Mouse (Mus musculus): ENCODE measurements around the gene Pakap.

Pakap gene

DNA sequence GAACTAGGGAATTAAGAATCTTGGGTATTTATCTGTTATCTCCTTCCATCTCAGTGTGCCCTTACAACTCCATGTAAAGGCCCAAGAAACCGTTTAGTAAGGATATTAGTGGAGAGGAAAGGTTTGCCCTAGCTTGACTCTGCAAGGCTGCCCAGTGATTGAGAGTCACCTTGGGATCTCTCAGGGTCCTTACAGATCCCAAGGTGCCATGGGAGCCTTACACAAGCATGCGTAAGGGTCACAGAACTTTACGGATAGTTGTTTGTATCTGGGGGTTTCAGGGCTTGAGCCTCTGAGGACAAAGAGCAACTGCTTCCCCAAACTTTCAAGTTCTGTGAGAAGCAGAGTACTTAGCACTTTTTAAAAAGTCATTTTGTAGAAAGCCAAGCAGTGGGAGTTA lies 6.2 kb downstream of the Pakap start:
- in situ Hi-C loops (cut with MboI): no loop called here

DNA sequence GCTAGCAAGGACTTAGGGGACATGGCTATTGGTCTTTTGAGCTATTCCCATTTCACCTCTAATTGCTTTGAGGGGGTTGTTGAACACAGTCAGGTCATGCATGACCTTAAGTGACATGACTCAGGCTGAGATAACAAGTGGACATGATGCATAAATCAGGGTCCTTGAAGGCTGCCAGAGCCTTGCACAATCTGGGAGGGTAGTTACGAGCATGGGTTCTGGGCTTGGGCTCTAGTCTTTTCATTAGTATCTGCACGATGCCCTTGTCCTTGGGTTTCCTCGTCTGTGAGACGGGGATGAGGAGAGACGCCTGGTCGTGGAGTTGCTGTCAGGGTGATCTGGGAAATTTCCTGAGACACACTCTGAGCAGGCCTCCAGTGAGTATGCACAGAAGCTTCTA lies 6.7 kb downstream of the Pakap start:
- in situ Hi-C loops (cut with MboI): no loop called here

DNA sequence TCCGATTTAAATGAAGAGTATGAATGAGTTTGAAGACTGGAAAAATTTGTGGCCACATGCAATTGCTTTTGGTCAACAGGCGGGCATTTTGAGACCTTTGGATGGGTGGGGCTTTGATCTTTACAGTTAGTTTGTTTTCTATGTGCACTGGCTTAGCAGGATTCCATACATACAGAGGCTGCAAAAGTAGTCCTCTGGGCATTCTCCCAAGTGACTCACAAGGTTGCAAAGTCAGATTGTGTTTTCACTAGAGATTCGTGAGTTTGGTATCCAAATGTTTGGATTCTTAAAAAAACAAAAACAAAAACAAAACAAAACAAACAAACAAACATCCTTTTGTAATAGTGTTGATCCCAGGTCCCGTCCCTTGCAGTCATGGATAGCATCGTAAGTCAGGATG lies 7.7 kb downstream of the Pakap start:
- in situ Hi-C loops (cut with MboI): no loop called here

DNA sequence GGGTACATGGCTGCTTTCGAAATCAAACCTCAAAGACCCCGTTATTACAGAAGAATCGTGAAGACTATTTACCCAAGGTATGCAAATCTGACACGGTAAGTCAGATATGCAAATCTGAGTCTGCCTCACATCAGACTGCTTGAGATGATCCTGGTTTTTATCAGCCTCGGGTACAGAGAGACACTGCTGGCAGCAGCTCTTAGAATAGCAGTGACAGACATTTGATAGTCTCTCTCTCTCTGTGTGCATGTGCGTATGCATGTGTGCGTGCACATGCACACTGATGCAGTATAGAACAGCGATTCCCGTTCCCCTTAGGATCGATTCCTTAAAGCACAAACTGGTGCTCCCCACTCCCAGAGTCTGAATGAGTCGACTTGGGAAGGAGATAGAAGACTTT lies 8.1 kb downstream of the Pakap start:
- in situ Hi-C loops (cut with MboI): no loop called here

DNA sequence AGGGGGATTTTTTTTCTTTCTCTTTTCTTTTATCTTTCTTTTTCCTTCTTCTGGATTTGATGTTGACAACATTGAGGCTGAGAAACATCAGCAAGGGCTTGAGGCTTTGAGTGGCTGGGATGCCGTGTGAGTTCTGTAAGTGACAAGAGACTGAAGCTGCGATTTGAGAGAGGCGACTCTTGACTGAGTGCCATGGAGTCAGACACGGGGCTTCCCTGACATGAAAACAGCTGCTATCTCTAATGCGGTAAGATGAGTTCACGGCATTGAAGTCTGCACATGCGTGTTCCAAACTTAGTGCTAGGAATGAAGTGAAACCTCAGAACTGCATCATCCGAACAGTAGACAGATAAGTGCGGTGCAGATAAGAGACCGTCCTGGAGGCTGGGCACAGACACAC lies 11.7 kb downstream of the Pakap start:
- in situ Hi-C loops (cut with MboI): no loop called here

DNA sequence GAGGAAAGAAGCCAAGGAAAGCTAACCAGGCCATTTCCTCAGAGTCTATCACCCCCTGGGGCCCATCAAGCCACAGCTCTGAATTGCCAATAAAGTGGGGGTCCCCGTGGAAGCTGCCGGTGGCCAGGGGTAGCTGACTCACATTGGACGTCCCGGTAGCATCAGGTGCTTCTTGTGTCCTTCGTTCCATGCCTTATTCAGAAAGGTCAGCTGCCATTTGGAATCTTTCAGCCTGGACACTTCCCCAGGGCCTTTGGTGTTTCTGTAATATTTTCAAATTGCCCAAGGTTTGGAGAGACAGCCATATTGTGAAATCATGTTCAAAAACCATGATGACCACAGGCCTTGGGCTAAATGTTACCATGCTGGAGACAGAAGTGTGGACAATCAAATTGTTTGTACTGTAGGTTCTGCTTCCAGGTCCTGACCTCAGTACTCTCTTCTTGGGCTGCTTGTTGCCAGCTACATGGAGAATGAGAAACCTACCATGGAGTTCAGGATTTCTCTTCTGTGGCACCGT lies 17.4 kb downstream of the Pakap start:
- in situ Hi-C loops (cut with MboI): no loop called here

DNA sequence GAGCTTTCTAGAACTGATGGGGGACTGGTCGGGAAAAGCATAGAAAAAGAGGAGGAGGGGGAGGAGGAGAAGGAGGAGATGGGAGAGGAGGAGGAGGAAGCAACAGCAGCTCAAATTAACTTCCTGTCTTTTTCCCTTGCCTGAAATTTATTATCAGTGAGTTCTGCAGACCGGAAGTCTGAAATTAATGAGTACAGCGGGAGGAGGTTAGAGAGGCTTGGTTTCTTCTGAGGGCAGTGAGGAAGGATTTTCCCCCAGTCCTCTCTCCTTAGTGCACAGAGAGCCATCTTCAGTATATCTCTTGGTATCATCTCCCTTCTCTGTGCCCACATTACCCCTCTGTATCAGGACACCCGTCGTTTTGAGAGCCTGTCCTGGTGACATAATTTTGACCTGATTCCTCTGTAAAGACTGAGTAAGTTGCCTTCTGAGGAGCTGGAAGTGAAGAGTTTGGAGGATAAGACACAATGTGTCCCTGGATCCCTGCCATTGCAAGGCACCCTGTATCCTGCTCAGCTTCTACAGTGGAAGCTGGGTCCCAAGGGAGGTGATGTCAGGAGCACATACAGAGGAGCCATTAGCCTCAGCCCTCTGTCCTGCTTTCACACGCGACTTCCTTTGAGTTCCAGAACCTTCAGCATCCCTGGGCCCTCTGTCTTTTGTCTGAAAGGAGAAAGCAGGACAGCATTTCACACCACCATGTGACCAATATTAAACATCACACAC lies 19.1 kb downstream of the Pakap start:
- in situ Hi-C loops (cut with MboI): no loop called here

DNA sequence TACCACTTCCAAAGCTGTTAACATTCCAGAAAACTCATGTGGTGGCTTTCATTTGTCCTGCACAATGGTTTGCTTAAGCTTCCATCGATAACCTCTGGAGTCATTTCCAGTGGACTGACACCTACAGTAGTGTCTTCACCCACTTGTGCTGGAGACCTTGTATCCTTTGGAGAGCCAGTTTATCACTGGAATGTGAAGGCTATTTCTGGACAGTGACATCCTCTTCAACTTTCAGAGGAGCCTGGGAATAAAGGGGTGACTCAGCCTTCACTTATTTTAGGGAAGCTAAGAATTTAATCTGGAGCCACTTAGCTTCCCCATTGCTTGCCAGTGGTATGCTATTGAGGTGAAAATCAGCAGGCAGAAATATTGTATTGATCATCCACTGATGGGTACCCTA lies 20.4 kb downstream of the Pakap start:
- in situ Hi-C loops (cut with MboI): no loop called here

DNA sequence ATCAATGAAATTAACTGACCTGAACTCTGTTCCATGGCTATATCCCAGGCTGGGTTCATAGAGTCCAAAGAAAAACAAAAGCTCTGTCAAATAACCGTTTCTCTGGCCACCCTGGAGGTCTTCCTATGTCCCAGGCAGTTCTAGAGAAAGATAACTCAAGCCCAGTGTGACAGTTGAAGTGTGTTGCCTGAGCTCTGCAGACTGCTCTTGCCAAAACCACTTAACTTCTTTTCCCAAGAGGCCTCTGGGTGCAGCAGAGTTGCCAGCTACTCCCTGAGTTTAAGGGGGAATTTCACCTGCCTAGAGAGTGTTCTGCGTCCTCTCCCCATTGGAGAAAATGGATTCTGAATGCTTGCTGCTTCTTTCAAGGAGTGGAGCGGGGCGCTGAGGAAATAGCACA lies 24.8 kb downstream of the Pakap start:
- in situ Hi-C loops (cut with MboI): no loop called here

DNA sequence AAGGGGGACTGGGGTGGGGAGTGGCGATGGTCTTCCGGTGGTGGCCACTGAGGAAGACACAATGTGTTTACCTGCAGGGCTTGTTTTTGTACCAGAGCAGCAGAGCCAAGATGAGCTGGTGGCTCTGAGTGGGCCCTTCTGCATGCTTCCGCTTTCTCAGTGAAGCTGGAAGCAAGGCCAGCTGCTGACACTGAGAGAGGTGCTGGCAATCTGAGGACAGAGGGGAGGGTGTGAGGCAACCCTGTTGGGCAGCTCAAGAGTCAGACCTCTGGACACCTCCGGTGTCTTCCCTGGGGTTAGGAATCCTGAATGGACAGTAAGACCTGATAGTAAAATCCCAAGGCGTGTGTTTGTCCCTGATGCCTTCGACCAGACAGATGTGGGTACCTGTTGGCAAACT lies 32.0 kb downstream of the Pakap start:
- in situ Hi-C loops (cut with MboI): no loop called here

DNA sequence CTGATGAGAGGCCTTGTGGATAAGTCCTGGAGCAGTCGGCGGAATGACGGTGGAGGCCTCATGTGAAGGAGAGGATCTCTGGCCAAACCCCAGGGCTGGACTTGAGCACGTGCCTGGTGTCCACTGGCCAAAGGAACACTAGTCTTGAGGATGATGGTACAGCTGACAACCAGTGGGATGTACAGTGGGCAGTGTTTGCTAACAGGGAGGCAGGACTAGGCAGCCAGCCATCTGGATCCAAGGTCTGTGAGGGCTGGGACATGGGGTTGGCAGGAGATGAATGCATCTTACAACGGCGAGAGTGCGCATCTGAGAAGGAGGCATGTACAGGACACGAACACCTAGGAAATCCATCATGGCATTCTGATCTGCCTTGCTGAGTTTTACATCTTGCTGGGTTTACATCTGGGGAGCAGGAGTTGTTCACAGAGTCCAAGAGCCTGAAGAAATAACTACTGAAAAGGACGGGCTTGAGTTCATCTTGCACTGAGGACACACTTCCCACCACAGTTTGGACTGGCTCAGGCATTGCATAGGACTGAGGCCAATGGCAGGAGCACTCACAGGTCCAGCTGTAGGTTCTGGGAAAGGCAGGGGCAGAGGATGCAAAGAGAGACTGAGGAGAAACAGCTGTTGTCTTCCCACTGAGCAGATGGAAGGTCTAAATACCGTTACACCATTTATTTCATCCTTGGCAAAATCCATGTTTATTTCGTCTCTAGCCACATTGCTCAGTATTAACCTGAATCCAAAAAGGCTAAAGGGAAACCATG lies 32.9 kb downstream of the Pakap start:
- in situ Hi-C loops (cut with MboI): no loop called here

DNA sequence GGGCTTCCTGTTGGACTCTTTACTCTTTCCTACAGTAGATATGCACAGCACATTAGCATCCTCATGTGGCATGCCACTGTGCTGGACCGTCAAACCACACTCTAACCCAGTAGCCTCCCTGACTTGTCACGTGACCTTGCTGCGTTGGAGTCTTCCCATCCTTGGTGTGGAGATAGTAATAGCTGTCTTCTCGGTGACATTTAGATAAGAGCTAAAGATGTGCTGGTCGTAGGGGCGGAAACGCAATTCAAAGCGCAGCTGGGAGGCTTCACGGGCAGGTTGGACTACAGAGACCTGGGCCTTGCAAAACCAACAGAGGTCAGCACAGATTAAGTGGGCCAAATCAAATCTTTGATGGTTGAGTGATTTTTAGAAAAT lies 33.5 kb downstream of the Pakap start:
- in situ Hi-C loops (cut with MboI): no loop called here

DNA sequence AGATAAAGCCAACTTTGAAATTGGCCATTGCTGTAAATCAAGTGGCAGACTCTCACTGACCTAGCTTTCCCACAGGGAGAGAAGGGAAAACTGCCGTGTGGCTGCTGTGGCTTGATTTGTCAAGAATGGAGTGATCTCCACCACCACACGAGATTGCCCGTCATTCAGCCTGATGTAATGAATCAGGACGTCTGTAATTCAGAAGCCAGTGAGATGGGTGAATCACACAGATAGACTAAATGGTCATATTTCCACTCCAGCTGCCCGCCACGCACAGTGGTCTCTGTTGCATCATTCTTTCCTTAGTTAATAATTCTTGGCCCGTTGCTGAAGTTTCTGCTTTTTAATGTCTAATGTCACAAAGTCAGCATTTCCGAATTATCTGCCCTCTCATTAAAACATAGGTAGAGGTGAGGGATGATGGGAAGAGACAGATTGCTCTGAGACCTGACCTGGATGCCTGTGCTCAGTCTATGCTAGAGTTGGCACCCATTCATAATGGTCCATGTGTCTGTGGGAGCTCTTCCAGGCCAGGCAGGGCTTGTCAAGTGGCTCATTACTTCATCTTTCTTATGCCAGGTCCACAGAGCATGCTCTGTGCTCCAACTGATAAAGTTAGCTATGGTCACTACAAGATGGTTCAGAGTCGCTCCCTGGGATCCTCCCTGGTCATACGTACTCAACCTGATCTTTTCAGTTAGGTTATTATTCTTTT lies 34.1 kb downstream of the Pakap start:
- in situ Hi-C loops (cut with MboI): no loop called here

DNA sequence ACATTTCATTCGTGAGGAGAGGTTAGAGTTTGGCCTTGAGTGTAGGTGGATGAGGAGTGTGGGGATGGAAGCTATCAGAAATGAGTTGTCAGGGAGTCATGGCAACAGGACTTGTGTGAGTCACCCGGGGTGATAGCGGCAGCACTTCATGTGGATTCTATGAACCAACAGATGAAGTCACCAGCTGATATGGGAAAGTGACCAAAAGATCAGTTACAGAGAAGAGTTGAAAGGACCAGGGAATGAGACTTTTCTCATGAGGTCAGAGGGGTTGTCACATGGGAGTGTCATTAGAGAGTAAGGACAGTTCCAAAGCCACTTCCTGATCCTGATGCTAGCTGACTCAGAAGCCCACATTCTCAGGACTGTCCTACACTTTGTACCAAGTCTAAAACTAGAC lies 38.3 kb downstream of the Pakap start:
- in situ Hi-C loops (cut with MboI): no loop called here

DNA sequence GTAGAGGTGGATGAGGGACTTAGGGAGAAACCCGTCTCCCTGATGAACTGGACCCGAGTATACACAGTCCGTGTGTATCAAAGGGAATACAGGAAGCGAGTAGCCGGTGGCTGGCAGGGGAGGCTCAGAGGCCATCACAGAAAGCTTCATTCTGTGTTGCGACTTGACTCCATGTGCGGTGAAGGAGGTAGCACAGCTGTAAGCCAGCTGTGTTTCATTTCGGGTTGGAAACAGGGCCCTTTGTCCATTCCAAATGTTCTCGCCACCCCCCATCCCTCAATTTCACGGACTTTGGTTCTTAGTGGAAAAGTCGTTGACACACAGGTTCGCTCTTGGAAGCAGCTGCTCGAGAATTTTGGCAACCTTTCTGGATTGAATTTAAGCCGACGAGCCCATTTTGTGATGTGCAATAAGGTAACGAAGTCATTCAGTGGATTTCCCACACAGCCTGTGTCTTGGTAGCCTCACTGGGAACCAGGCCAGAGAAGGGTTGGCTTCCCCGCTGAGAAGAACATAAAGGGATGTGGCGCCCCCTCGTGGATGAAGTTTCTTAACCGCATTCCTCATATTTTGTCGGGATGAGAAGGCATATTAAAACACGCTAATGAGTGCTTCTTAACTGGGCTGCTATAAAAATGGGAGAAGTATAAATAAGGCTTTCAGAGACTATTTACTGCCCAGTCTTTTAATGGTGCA lies 39.4 kb downstream of the Pakap start:
- in situ Hi-C loops (cut with MboI): no loop called here

DNA sequence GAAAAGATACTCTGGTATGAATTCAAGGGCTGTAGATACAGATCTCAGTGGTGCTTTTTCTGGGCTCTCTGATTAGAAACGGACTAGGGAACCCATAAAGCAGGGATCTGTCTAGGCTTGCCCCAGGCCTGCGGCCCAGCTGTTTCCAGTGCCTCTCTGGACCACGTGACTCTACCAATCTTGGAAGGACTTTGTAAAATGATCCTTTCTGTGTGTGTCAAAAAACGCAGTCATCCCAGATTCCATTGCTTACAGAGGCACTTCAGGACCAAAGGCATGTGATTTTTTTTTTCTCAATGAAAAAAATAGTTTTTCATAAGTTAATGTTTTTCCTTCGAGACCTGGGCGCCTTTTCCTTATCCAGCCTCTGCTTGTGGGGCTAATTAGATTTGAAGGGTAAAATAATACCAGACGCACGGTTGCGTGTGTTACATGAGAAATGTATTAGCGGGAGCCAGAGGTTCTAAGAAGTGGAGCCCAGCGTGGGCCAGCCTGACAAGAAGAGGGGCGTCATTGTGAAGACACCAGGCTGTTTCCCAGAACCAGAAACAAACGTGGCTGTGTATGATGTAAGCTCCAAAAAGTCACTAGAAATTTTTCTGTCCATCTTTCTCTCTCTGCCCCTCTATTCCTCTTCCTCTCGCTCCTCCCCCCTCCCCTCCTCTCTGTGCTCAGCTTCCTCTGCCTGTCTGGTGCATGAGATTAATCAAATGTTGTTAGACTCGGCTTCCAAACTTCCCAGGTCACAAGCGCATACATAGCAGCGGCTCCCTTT lies 43.5 kb downstream of the Pakap start:
- in situ Hi-C loops (cut with MboI): no loop called here

DNA sequence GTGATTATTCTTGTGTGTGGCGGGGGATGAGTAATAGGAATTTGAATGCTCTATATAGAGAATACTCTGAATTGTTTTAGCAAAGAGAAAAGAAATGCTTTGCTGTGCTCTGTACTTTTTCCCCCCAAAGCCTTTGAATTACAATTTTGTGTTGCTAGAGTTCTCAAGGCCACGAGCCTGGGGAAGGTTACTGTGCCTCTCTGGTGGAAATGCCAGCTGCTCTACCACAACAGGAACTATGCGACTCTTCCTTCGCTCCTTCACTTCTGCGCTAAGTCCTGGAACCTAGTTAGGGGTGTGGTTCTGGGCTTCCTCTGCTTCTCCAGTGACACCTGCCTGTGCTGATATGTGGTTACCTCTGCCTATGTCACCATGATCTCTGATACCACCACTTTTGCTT lies 44.7 kb downstream of the Pakap start:
- in situ Hi-C loops (cut with MboI): no loop called here

DNA sequence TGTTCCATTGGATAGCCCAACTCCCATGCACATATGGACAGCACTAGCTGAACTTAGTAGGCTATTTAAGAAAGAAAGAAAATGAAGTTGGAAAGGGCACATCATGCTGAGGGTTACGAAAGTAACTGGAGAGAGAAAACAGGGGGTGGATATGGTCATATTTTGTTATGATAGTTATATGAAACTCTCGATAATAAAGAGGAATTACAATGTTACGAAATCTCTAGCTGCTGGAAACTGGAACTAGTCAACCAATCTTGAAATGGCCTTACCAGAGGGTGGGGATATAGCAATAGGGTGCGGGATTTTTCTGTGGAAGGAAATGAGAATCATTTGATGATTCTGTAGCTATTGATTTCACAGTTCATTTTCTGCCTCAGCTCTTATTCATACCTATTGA lies 46.7 kb downstream of the Pakap start:
- in situ Hi-C loops (cut with MboI): no loop called here

DNA sequence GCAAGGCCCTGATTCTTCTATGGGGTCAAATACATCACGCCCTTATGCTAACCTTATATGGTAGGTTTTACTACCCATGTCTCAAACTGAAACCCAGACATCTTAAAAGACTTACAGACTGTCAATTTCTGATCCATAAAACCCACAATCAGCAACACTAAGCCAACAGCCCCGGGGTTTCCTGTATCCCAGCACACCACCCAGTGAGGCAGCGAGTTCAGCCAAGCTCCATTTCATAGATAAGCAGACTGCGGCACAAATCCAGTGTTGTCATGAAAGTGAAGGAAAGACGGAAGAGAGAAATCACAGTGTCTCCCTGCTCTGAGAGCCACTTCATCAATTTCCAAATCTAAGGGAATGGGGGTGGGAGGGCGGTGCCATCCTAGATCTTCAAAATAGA lies 50.8 kb downstream of the Pakap start:
- in situ Hi-C loops (cut with MboI): no loop called here

DNA sequence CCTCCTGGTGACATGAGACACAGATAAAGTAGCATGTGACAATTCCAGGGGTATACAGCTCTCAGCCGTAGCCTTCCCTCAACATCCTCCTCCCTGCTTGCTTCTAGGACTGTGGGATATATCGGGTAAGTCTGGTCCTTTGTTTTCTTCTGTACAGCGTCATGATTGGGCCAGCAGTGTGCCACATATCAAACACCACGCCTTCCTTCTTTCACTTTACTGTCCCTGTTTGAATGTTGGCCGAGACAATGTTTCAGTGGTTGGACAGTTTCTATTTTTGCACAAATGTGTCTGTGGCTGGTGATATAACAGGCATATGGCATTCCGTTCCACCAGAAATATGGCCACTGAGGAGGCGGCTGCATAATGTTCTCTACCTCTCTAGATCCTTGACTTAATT lies 54.8 kb downstream of the Pakap start:
- in situ Hi-C loops (cut with MboI): no loop called here

DNA sequence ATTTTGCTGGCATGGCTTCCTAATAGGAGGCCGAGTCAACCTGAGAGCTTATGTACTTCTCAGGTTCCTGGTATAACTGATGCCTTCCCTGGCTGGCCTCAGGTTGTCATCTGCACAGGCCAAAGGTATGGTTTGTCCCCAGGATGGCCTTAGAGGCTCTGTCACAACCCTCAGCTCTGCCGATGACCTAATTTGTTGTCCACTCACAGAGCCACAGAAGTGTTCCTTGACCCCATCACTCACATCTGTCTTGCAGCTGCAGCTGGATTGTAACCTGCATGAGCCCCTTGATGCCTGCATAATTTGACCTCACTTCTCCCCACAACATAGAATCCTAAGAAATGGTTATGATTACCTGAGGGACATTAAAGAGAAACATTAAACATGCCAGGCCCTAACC lies 56.8 kb downstream of the Pakap start:
- in situ Hi-C loops (cut with MboI): no loop called here

DNA sequence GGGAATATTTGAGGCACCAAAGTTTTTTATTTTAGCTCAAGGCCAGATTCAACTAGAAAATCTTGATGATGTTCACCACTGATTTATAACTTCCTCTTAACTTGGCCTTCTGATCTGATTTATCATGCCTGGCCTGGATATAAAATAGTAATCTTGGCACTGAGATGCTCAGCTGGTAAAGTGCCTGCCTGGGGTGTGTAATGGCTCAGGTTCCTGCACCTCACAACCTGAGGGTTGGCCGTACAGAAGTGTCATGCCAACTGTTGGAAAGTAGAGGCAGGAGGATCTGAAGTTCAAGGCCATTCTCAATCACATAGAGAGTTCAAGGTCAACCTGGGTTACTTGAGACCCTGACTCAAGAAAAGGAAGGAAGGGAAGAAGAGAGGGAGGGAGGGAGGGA lies 57.3 kb downstream of the Pakap start:
- in situ Hi-C loops (cut with MboI): no loop called here
